Mouse (Mus musculus) CD4-positive helper T cell, adult 2 months (primary cell): Measurements from ENCODE around the gene Gm10188.

ENCODE experiments used
- DNase-seq: peaks from one replicate; pipeline ENCODE4 v3.0.0-alpha.2; 2012; ENCODE audit warnings: low read depth, missing footprints, low spot score

Gm10188 gene

DNA sequence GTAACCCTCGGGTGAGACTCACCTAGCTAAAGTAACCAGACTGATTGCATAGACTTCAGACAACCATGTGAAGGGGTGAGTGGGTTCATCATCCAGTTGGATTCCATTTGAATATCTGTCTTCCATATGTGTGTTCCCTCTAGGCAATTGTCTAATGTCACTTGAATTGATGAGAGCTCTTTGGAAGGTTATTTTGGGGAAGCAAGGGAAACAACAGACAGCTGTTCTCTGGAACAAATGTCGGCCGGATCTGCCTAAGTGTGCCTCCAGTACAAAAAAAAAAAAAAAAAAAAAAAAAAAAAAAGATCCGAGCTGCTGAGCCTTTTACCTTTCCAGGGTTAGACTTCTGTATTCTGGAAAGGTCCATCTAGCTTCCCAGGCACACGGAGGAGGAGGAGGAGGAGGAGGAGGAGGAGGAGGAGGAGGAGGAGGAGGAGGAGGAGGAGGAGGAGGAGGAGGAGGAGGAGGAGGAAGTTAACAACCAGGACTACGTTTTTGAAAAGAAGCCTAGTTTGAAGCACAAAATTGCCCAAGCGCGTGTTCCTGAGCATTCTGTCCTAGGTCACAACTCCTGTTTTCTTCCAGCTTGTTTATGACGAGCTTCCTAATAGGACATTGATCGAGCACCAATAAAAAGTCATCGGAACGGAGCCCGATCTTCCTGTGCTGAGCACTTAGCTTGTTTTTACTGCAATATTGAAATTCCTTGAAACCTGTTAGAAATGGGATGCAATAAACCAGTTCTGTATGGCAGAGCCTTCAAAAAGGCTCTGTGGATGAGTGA lies 3.1 kb downstream of the Gm10188 start:
- DNase-seq: no peak

GRCm38 (mm10) chr1:132222166-132222565 lies 7.4 kb downstream of the Gm10188 start:
- DNase-seq: no peak

GRCm38 (mm10) chr1:132221627-132222026 lies 7.9 kb downstream of the Gm10188 start:
- DNase-seq: no peak

- no peak for DNase-seq
Measured at GRCm38 (mm10) chr1:132216276-132216675, 13.3 kb downstream of the Gm10188 start.

GRCm38 (mm10) chr1:132213076-132213475 lies 16.5 kb downstream of the Gm10188 start:
- DNase-seq: no peak

- no peak for DNase-seq
Measured at GRCm38 (mm10) chr1:132212218-132212617, 17.3 kb downstream of the Gm10188 start.

DNA sequence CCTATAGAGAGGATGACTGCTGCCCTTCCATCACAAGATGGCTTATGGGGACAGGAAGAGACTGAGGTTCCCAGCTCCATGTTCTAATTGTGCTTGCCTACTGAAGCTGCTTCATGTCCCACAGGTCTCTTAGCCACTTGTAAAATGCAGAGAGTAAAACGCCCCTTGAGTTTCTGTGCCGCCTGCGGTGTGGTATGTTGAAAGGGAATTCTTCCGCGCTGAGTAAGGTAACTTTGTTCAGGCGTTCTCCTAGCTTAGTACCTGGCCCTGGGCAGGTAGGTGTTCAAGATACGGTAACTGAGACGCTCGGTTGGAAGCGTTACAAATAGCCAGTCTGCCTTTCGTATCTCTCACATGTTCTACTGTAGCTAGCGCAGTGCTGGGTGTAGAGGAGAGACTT lies 17.9 kb downstream of the Gm10188 start:
- no peak for DNase-seq

- DNase-seq: no peak
Measured at GRCm38 (mm10) chr1:132210922-132211321, 18.6 kb downstream of the Gm10188 start.

- DNase-seq: no peak
Measured at GRCm38 (mm10) chr1:132209400-132209799, 20.2 kb downstream of the Gm10188 start.

DNA sequence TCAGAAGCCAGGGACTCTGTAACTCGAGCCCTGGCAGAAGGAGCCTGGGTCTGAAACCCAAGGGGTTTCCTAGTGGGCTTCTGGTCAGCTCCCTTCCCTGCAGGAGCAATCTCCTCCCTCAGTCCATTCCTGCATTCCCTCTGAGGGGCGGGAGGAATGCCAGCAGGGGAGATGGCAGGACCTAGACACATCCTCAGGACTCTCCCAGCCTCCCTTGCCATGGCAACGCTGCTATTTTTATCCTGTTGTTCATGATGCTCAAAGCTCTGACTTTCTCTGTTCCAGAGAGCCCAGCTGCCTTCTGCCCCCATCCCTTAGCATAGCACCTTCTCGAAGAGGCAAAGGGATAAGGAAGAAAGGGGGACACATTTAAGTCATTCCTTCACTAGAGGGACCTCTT lies 21.4 kb downstream of the Gm10188 start:
- no peak for DNase-seq

- DNase-seq: no peak
Measured at GRCm38 (mm10) chr1:132206828-132207227, 22.7 kb downstream of the Gm10188 start.

- DNase-seq: no peak
Measured at GRCm38 (mm10) chr1:132205958-132206357, 23.6 kb downstream of the Gm10188 start.

DNA sequence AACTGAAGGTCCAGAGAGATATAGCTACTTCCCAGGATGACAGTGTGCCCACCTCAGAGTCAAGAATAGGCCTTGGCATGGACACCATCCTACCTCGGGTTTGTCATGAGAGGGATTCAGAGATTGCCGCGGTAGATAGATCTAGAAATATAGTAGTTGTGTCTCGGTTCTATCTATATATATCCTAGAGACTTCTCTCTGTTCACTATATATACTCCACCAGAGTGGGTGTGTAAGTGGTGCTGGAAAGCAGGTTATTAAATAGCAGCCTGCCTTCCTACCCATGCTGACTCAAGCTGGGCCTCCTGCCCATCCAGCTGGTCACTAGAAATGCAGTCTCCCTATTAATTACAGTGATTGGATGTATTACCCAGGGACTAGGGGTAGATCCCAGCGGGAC lies 26.8 kb downstream of the Gm10188 start:
- no peak for DNase-seq

- DNase-seq: no peak
Measured at GRCm38 (mm10) chr1:132201936-132202335, 27.6 kb downstream of the Gm10188 start.

DNA sequence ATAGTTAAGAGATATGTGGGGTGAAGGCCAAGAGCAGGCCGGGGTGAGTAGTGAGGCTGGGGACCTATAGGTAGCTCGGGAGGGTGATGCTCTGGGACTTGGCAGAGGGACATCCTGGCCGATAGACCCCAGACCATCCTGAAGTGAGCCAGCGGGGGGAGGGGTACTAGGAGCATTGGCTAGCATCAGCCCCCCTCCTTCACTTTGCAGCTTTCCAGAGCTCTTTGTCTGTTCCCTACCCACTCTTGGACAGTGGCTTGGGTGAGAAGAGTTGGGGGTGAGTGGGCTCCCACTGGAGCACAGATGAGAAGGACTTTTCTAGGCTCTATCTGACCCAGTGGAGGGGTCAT lies 28.1 kb downstream of the Gm10188 start:
- DNase-seq: no peak

- no peak for DNase-seq
Measured at GRCm38 (mm10) chr1:132200562-132201510, 28.7 kb downstream of the Gm10188 start.

GRCm38 (mm10) chr1:132199934-132200333 lies 29.6 kb downstream of the Gm10188 start:
- DNase-seq: no peak

DNA sequence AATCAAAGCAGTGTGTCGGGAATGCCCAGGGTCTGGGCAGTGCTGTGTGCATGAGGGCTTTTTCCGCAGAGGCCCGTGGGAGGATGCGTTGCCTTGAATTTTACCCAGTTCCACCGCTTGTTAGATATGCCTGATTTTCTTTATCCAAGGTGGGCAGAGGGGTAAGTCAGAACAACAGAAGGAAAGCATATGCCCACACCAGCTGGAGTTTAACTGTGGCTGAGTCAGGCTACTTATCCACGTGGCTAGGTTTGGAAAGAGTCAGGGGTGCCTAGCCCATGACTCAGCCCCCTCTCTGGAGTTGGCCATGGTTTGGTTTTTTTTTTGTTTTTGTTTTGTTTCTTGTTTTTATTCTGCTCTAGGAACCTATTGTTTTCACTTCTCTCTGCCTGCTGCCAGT lies 30.3 kb downstream of the Gm10188 start:
- no peak for DNase-seq

- DNase-seq: no peak
Measured at GRCm38 (mm10) chr1:132198401-132199071, 31.0 kb downstream of the Gm10188 start.

DNA sequence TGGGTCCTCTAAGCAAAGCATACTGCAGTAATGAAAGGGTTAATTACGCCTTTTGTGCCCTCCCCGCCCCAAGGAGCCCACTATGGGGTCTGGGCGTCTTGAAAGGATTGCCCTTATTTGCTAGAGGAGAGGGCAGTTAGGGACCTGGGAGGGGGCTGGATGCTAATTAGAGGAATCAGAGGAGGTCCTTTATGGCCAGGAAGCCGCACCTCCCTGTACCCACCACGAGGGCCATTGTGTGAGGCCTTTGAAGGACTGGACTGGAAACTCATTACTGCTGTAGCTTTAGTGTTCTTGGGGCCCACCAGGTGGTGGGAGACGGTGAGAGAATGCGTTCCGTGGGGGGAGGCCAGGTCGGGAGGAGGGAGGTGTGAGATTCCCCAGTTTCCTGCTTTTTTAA lies 31.9 kb downstream of the Gm10188 start:
- no peak for DNase-seq

DNA sequence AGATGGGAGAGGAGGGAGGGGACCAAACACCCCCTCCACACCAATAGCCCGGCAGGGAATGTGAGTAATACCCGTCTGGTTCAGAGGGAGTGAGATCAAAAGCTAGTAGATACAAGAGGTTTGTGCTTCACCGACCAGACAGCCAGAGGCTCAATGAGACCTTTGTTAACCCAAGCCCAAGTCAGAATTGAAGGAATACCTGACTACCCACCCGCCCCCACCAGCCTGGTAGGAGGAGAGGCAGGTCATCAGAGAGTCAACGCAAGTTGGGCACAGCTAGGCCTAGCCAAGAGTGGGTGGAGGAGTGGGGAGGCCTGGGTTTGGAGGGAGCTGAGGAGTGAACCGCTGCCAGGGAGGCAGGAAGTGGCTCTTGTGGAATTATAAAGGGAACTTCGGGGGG lies 33.2 kb downstream of the Gm10188 start:
- DNase-seq: no peak

DNA sequence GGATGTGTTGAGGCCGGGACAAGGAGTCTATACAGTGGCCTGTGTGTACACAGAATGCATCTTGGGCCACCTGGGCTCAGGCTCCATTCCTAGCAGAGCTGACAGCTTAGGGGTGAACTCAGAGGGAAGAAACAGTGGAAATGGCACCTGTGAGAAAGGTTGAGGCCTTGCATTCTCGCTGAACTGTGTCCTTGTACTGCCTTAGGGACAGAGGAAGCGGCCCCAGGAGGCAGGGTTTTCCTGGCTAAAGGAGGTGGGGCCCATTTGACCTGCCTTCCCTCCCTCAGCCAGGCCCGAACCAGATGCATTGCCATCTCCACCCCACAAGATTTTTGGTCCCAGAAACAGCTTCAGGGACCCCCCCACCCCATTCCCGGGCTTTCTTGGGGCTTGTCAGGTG lies 33.9 kb downstream of the Gm10188 start:
- DNase-seq: no peak
